Mouse (Mus musculus) liver, embryonic 15.5 days (tissue): ENCODE results near the gene 1700069L16Rik. TPM values are rescaled to one million over a fixed set of nuclear protein-coding genes. Genes with fewer than 3 reads are reported as not detected.

Source experiments
- ATAC-seq: fragments of 200-750 bp; cut with Nextera tagmentation; 2 replicates; pipeline ENCODE4 v1.8.0; 2017; ENCODE audit warnings: moderate number of reproducible peaks, mild to moderate bottlenecking, moderate library complexity; ENCODE audit not compliant: insufficient read depth
- H3K27ac ChIP-seq: fragments of 300-500 bp; sonication (generic); replicated peaks from 2 replicates; pipeline ENCODE4 v1.5.1; 2015; ENCODE audit warnings: mild to moderate bottlenecking, inconsistent platforms
- H3K27me3 ChIP-seq: fragments of 300-500 bp; sonication (generic); 2 replicates; pipeline ENCODE4 v1.6.1; 2015; ENCODE audit warnings: mild to moderate bottlenecking, inconsistent platforms
- H3K36me3 ChIP-seq: fragments of 300-500 bp; sonication (generic); replicated peaks from 2 replicates; pipeline ENCODE4 v1.6.1; 2015; ENCODE audit warnings: moderate library complexity, mild to moderate bottlenecking, inconsistent platforms
- H3K4me1 ChIP-seq: fragments of 300-500 bp; sonication (generic); replicated peaks from 2 replicates; pipeline ENCODE4 v1.6.1; 2015; ENCODE audit warnings: inconsistent platforms
- H3K4me2 ChIP-seq: fragments of 300-500 bp; sonication (generic); 2 replicates; pipeline ENCODE4 v1.6.1; 2015; ENCODE audit warnings: moderate library complexity, mild to moderate bottlenecking, inconsistent platforms
- H3K4me3 ChIP-seq: fragments of 300-500 bp; sonication (generic); replicated peaks from 2 replicates; pipeline ENCODE4 v1.5.1; 2015; ENCODE audit warnings: mild to moderate bottlenecking, inconsistent platforms
- H3K9ac ChIP-seq: fragments of 300-500 bp; sonication (generic); 2 replicates; pipeline ENCODE4 v1.6.1; 2015; ENCODE audit warnings: moderate library complexity, mild to moderate bottlenecking, inconsistent platforms
- H3K9me3 ChIP-seq: fragments of 300-500 bp; sonication (generic); replicated peaks from 2 replicates; pipeline ENCODE4 v1.6.1; 2016; ENCODE audit warnings: inconsistent platforms
- WGBS: fragments of 180-500 bp; shearing (Covaris S2); methylation state at CpG from one replicate; pipeline ENCODE4 v1.1.7; 2015; ENCODE audit warnings: mixed read lengths; ENCODE audit not compliant: insufficient replicate concordance; 5-methylcytosine and 5-hydroxymethylcytosine counted together
- polyA plus RNA-seq: library from polyadenylated mRNA; unstranded; fragments of >200 nt; fragmentation: Nextera tagmentation; extraction: Ambion mirVana; gene quantifications from 2 replicates; pipeline ENCODE4 v1.2.1, GENCODE M21; 2015

1700069L16Rik gene
- polyA plus RNA-seq, 1 experiment from 2014 or later: not detected

- Histone ChIP-seq H3K27me3 (no peaks in the 10 kb centered on the region), H3K4me2 (no peak overlapping the region), H3K4me3 (no peak overlapping the region), H3K9ac (no peak overlapping the region), H3K9me3 (no peaks in the 10 kb centered on the region), H3K27ac (no peak overlapping the region), H3K4me1 (no peaks in the 10 kb centered on the region), H3K36me3 (no peaks in the 10 kb centered on the region)
- WGBS: 62% methylated on average over 5 of the region's 5 CpGs
- no peak for ATAC-seq
Observed at GRCm38 (mm10) chr5:113683246-113683645, 41.3 kb downstream of the 1700069L16Rik start.

GRCm38 (mm10) chr5:113682472-113682871 is 42.1 kb downstream of the 1700069L16Rik start:
- no peak for ATAC-seq

GRCm38 (mm10) chr5:113681219-113681618 is 43.4 kb downstream of the 1700069L16Rik start:
- Histone ChIP-seq H3K36me3 (no peaks in the 10 kb centered on the region), H3K9ac (no peak overlapping the region), H3K4me2 (no peak overlapping the region), H3K27ac (no peak overlapping the region), H3K27me3 (no peaks in the 10 kb centered on the region), H3K4me1 (no peaks in the 10 kb centered on the region), H3K9me3 (no peaks in the 10 kb centered on the region), H3K4me3 (no peak overlapping the region)
- ATAC-seq: no peak
- WGBS: 72% methylated on average over 14 of the region's 14 CpGs

More at GRCm38 (mm10) chr5:113682472-113682871, 42.1 kb downstream of the 1700069L16Rik start:
- Histone ChIP-seq H3K27ac (no peak overlapping the region), H3K9ac (no peak overlapping the region), H3K9me3 (no peaks in the 10 kb centered on the region), H3K36me3 (no peaks in the 10 kb centered on the region), H3K4me1 (no peaks in the 10 kb centered on the region), H3K27me3 (no peaks in the 10 kb centered on the region), H3K4me2 (no peak overlapping the region), H3K4me3 (no peak overlapping the region)
- 53% methylated on average over 3 of the region's 3 CpGs for WGBS

- no peak for ATAC-seq
- WGBS: 77% methylated on average over 4 of the region's 4 CpGs
Observed at GRCm38 (mm10) chr5:113679509-113679908, 45.1 kb downstream of the 1700069L16Rik start.

GRCm38 (mm10) chr5:113678743-113679452 is 45.7 kb downstream of the 1700069L16Rik start:
- ATAC-seq: no peak
- H3K4me3 ChIP-seq: no peak overlapping the region
- H3K4me2 ChIP-seq: no peak overlapping the region
- H3K9ac ChIP-seq: no peak overlapping the region
- no peak overlapping the region for H3K27ac ChIP-seq
- H3K9me3 ChIP-seq: no peaks in the 10 kb centered on the region
- no peaks in the 10 kb centered on the region for H3K27me3 ChIP-seq
- H3K4me1 ChIP-seq: no peaks in the 10 kb centered on the region
- WGBS: 67% methylated on average over 10 of the region's 10 CpGs
- no peaks in the 10 kb centered on the region for H3K36me3 ChIP-seq

More at GRCm38 (mm10) chr5:113679509-113679908, 45.1 kb downstream of the 1700069L16Rik start:
- no peak overlapping the region for H3K9ac ChIP-seq
- H3K36me3 ChIP-seq: no peaks in the 10 kb centered on the region
- no peaks in the 10 kb centered on the region for H3K27me3 ChIP-seq
- H3K27ac ChIP-seq: no peak overlapping the region
- H3K4me3 ChIP-seq: no peak overlapping the region
- H3K9me3 ChIP-seq: no peaks in the 10 kb centered on the region
- no peak overlapping the region for H3K4me2 ChIP-seq
- no peaks in the 10 kb centered on the region for H3K4me1 ChIP-seq

GRCm38 (mm10) chr5:113677541-113677940 is 47.0 kb downstream of the 1700069L16Rik start:
- Histone ChIP-seq H3K9ac (no peak overlapping the region), H3K27me3 (no peaks in the 10 kb centered on the region), H3K36me3 (no peaks in the 10 kb centered on the region), H3K4me2 (no peak overlapping the region), H3K9me3 (no peaks in the 10 kb centered on the region), H3K4me3 (no peak overlapping the region), H3K27ac (no peak overlapping the region), H3K4me1 (no peaks in the 10 kb centered on the region)
- WGBS: 73% methylated on average over 5 of the region's 7 CpGs
- no peak for ATAC-seq

- WGBS: 50% methylated on average over 7 of the region's 7 CpGs
- H3K4me2 ChIP-seq: no peak overlapping the region
- no peak overlapping the region for H3K4me3 ChIP-seq
- H3K4me1 ChIP-seq: no peaks in the 10 kb centered on the region
- no peak overlapping the region for H3K27ac ChIP-seq
- no peak overlapping the region for H3K9ac ChIP-seq
- H3K36me3 ChIP-seq: no peaks in the 10 kb centered on the region
- no peaks in the 10 kb centered on the region for H3K27me3 ChIP-seq
- no peak for ATAC-seq
- no peaks in the 10 kb centered on the region for H3K9me3 ChIP-seq
Observed at GRCm38 (mm10) chr5:113674851-113675250, 49.7 kb downstream of the 1700069L16Rik start.

- H3K27me3 ChIP-seq: no peaks in the 10 kb centered on the region
- no peaks in the 10 kb centered on the region for H3K9me3 ChIP-seq
- H3K36me3 ChIP-seq: no peaks in the 10 kb centered on the region
- no peak for ATAC-seq
- H3K9ac ChIP-seq: no peak overlapping the region
- no peaks in the 10 kb centered on the region for H3K4me1 ChIP-seq
- 17% methylated on average over 7 of the region's 7 CpGs for WGBS
- no peak overlapping the region for H3K27ac ChIP-seq
- H3K4me2 ChIP-seq: no peak overlapping the region
- no peak overlapping the region for H3K4me3 ChIP-seq
Observed at GRCm38 (mm10) chr5:113672456-113672855, 52.1 kb downstream of the 1700069L16Rik start.

- 8% methylated on average over 6 of the region's 6 CpGs for WGBS
- Histone ChIP-seq H3K9ac (no peak overlapping the region), H3K27me3 (no peaks in the 10 kb centered on the region), H3K4me1 (no peaks in the 10 kb centered on the region), H3K36me3 (no peaks in the 10 kb centered on the region), H3K4me2 (no peak overlapping the region), H3K9me3 (no peaks in the 10 kb centered on the region), H3K4me3 (no peak overlapping the region), H3K27ac (no peak overlapping the region)
- ATAC-seq: no peak
Observed at GRCm38 (mm10) chr5:113670597-113670996, 54.0 kb downstream of the 1700069L16Rik start.

- no peak for ATAC-seq
- Histone ChIP-seq H3K9ac (no peak overlapping the region), H3K27me3 (no peaks in the 10 kb centered on the region), H3K4me2 (no peak overlapping the region), H3K9me3 (no peaks in the 10 kb centered on the region), H3K4me3 (no peak overlapping the region), H3K27ac (no peak overlapping the region), H3K4me1 (no peaks in the 10 kb centered on the region), H3K36me3 (no peaks in the 10 kb centered on the region)
- WGBS: 30% methylated on average over 3 of the region's 3 CpGs
Observed at GRCm38 (mm10) chr5:113670110-113670509, 54.5 kb downstream of the 1700069L16Rik start.

- H3K4me3 ChIP-seq: no peak overlapping the region
- no peaks in the 10 kb centered on the region for H3K9me3 ChIP-seq
- H3K4me2 ChIP-seq: no peak overlapping the region
- no peaks in the 10 kb centered on the region for H3K27me3 ChIP-seq
- H3K27ac ChIP-seq: no peak overlapping the region
- H3K9ac ChIP-seq: no peak overlapping the region
- ATAC-seq: no peak
- H3K4me1 ChIP-seq: no peaks in the 10 kb centered on the region
- 58% methylated on average over 12 of the region's 12 CpGs for WGBS
- no peaks in the 10 kb centered on the region for H3K36me3 ChIP-seq
Observed at GRCm38 (mm10) chr5:113664629-113665195, 59.9 kb downstream of the 1700069L16Rik start.
